Mouse (Mus musculus) left cerebral cortex, postnatal 14 days (tissue): ENCODE results near the gene Smco1. TPM values are rescaled to one million over a fixed set of nuclear protein-coding genes. Genes with fewer than 3 reads are reported as not detected.
A peak's percentile ranks its signal among the peaks of the same experiment; 100 is the strongest.
"Not testable (repeated sequence)": the region's sequence is repeated elsewhere in the genome, so short reads cannot be mapped to it uniquely, and the experiment has no call there.

Experiments
- DNase-seq, 2 experiments: peaks; one replicate each; pipeline ENCODE4 v3.0.0; 2021 to 2022; ENCODE audit warnings: low spot score in 2 of 2, mixed read lengths in 1 of 2
- intact Hi-C: fragments of 180-260 bp; cut with DNase I; formaldehyde crosslinking; loops from one replicate; pipeline ENCODE4 v1.15.1; 2025
- long read RNA-seq, 2 experiments: library from polyadenylated mRNA; stranded (forward); transcript quantifications; one replicate each; pipeline ENCODE4 v2.0.0; 2021
- total RNA-seq, 2 experiments: library from RNA; stranded (reverse); gene quantifications; 2 replicates each; pipeline ENCODE4 v1.2.3; 2021

Smco1 gene
- total RNA-seq = not detected
- long read RNA-seq, experiment 1 = 0 reads
- long read RNA-seq, experiment 2 = 0 reads

- intact Hi-C loops = no loop called here
- DNase-seq = no peak
These were observed at the start of gene Smco1 for GRCm38 (mm10) chr16:32271291-32271690. TSS of gene Smco1 (plus strand) at chr16:32271468.

GRCm38 (mm10) chr16:32221803-32222202, 49.5 kb upstream of the Smco1 start:
- DNase-seq = no peak
- intact Hi-C loops = no loop called here

GRCm38 (mm10) chr16:32222399-32222798, 48.9 kb upstream of the Smco1 start:
- DNase-seq = no peak
- intact Hi-C loops = no loop called here

GRCm38 (mm10) chr16:32232050-32232449, 39.2 kb upstream of the Smco1 start:
- intact Hi-C loops, DNase-seq: not testable (repeated sequence)

- intact Hi-C loops = no loop called here
- DNase-seq = no peak
These were observed 33.2 kb upstream of the Smco1 start for GRCm38 (mm10) chr16:32237930-32238680.

- intact Hi-C loops = no loop called here
- DNase-seq = no peak
These were observed 31.6 kb upstream of the Smco1 start for GRCm38 (mm10) chr16:32239428-32240312.

GRCm38 (mm10) chr16:32243901-32244300, 27.4 kb upstream of the Smco1 start:
- intact Hi-C loops = no loop called here
- no peak for DNase-seq

- peak; percentile 29 to 54 for DNase-seq
- intact Hi-C loops = loop anchor here (5.0 kb wide), 1 partner anchor 134 kb away; no protein-coding TSS in a partner anchor
These were observed 24.9 kb upstream of the Smco1 start for GRCm38 (mm10) chr16:32246351-32246791.

- intact Hi-C loops = loop anchor here (5.0 kb wide), 1 partner anchor 135 kb away; no protein-coding TSS in a partner anchor
- peak; percentile 96 to 98 for DNase-seq
These were observed 24.3 kb upstream of the Smco1 start, which contains the start of the genes Fbxo45 and Wdr53 for GRCm38 (mm10) chr16:32246952-32247370. TSS of gene Fbxo45 (minus strand) at chr16:32247158. TSS of gene Wdr53 (plus strand) at chr16:32247227.

GRCm38 (mm10) chr16:32264225-32264624, 7.0 kb upstream of the Smco1 start:
- intact Hi-C loops, DNase-seq: not testable (repeated sequence)

GRCm38 (mm10) chr16:32273338-32273737, 2.1 kb downstream of the Smco1 start:
- DNase-seq = no peak
- intact Hi-C loops = no loop called here

- DNase-seq = no peak
- intact Hi-C loops = no loop called here
These were observed 3.8 kb downstream of the Smco1 start for GRCm38 (mm10) chr16:32275041-32275440.

GRCm38 (mm10) chr16:32275830-32276229, 4.6 kb downstream of the Smco1 start:
- intact Hi-C loops = no loop called here
- DNase-seq = no peak

- intact Hi-C loops = no loop called here
- peak; percentile 81 to 90 for DNase-seq
These were observed 6.3 kb downstream of the Smco1 start, which contains the start of gene Rnf168 for GRCm38 (mm10) chr16:32277308-32278256. TSS of gene Rnf168 (plus strand) at chr16:32277459.

GRCm38 (mm10) chr16:32278396-32278795, 7.1 kb downstream of the Smco1 start:
- intact Hi-C loops = no loop called here
- DNase-seq = no peak

GRCm38 (mm10) chr16:32280211-32280610, 8.9 kb downstream of the Smco1 start:
- intact Hi-C loops = no loop called here
- no peak for DNase-seq

- intact Hi-C loops = no loop called here
- DNase-seq = no peak
These were observed 11.3 kb downstream of the Smco1 start for GRCm38 (mm10) chr16:32282608-32283007.

- DNase-seq = no peak
- intact Hi-C loops = no loop called here
These were observed 20.6 kb downstream of the Smco1 start for GRCm38 (mm10) chr16:32291821-32292220.

GRCm38 (mm10) chr16:32299617-32300016, 28.3 kb downstream of the Smco1 start:
- intact Hi-C loops, DNase-seq: not testable (repeated sequence)
